Mouse (Mus musculus) limb, embryonic 11.5 days (tissue): ENCODE measurements around the gene Ndufab1. TPM values are rescaled to one million over a fixed set of nuclear protein-coding genes. Genes with fewer than 3 reads are reported as not detected.
A peak's percentile ranks its signal among the peaks of the same experiment; 100 is the strongest.

ENCODE experiments used
- ATAC-seq: fragments of 200-750 bp; cut with Nextera tagmentation; 2 replicates; pipeline ENCODE4 v1.8.0; 2017; ENCODE audit warnings: low read depth; ENCODE audit not compliant: insufficient number of reproducible peaks, low FRiP score, low TSS enrichment
- DNase-seq: peaks from one replicate; pipeline ENCODE4 v3.0.0-alpha.2; 2015; ENCODE audit warnings: low spot score
- H3K27ac ChIP-seq: fragments of 300-500 bp; sonication (generic); replicated peaks from 2 replicates; pipeline ENCODE4 v1.5.1; 2014; ENCODE audit warnings: low read depth, mild to moderate bottlenecking, low read length
- H3K27me3 ChIP-seq: fragments of 300-500 bp; sonication (generic); 2 replicates; pipeline ENCODE4 v1.6.1; 2014; ENCODE audit warnings: mild to moderate bottlenecking, low read length, mixed read lengths; ENCODE audit not compliant: control insufficient read depth, insufficient read depth
- H3K36me3 ChIP-seq: fragments of 300-500 bp; sonication (generic); 2 replicates; pipeline ENCODE4 v1.6.1; 2014; ENCODE audit warnings: mild to moderate bottlenecking, low read length, moderate library complexity, mixed read lengths; ENCODE audit not compliant: control insufficient read depth, insufficient read depth
- H3K4me1 ChIP-seq: fragments of 300-500 bp; sonication (generic); 2 replicates; pipeline ENCODE4 v1.6.1; 2014; ENCODE audit warnings: low read length, mixed read lengths; ENCODE audit not compliant: control insufficient read depth, insufficient read depth
- H3K4me2 ChIP-seq: fragments of 300-500 bp; sonication (generic); 2 replicates; pipeline ENCODE4 v1.6.1; 2014; ENCODE audit warnings: low read depth, mild to moderate bottlenecking, moderate library complexity; ENCODE audit not compliant: severe bottlenecking
- H3K4me3 ChIP-seq: fragments of 300-500 bp; sonication (generic); 2 replicates; pipeline ENCODE4 v1.5.1; 2014; ENCODE audit warnings: low read depth, low read length
- H3K9ac ChIP-seq: fragments of 300-500 bp; sonication (generic); 2 replicates; pipeline ENCODE4 v1.6.1; 2014; ENCODE audit warnings: mild to moderate bottlenecking, low read length
- H3K9me3 ChIP-seq: fragments of 300-500 bp; sonication (generic); 2 replicates; pipeline ENCODE4 v1.6.1; 2016; ENCODE audit warnings: low read length; ENCODE audit not compliant: control insufficient read depth
- WGBS: fragments of 180-500 bp; shearing (Covaris S2); extraction: QIAGEN DNeasy Blood & Tissue Kit; methylation state at CpG from one replicate; pipeline ENCODE4 v1.1.7; 2014; 5-methylcytosine and 5-hydroxymethylcytosine counted together
- polyA plus RNA-seq: library from polyadenylated mRNA; unstranded; fragments of >200 nt; fragmentation: Nextera tagmentation; extraction: Ambion mirVana; gene quantifications from 2 replicates; pipeline ENCODE4 v1.2.1, GENCODE M21; 2014

Ndufab1 gene
- polyA plus RNA-seq = 661 and 703 TPM in 2 replicates

GRCm38 (mm10) chr7:122101747-122102244 is at the start of gene Ndufab1:
Ndufab1 (minus strand) TSS chr7:122101886.
- Histone ChIP-seq H3K36me3 (peaks cover 4% of the 10 kb centered on the region), H3K27ac (no peak within 1 kb of the TSS), H3K9me3 (no peaks in the 10 kb centered on the region), H3K9ac (peak within 1 kb of the TSS; percentile 81), H3K27me3 (no peaks in the 10 kb centered on the region), H3K4me1 (peaks cover 4% of the 10 kb centered on the region), H3K4me3 (peak within 1 kb of the TSS; percentile 74), H3K4me2 (peak within 1 kb of the TSS; percentile 74)
- ATAC-seq = peak; percentile 98
- WGBS = under 1% methylated on average over 28 of the region's 43 CpGs
- DNase-seq = peak; percentile 87

- DNase-seq (no peak), ATAC-seq (no peak)
- Histone ChIP-seq H3K36me3 (peaks cover 10% of the 10 kb centered on the region), H3K9ac (no peak overlapping the region), H3K4me1 (no peaks in the 10 kb centered on the region), H3K4me3 (no peak overlapping the region), H3K27me3 (no peaks in the 10 kb centered on the region), H3K4me2 (no peak overlapping the region), H3K9me3 (no peaks in the 10 kb centered on the region), H3K27ac (no peak overlapping the region)
Measured at GRCm38 (mm10) chr7:122140991-122141390, 39.3 kb upstream of the Ndufab1 start.

GRCm38 (mm10) chr7:122138190-122138589 is 36.5 kb upstream of the Ndufab1 start:
- WGBS = 91% methylated on average over 5 of the region's 5 CpGs
- H3K4me3 ChIP-seq = no peak overlapping the region
- peaks cover 9% of the 10 kb centered on the region for H3K36me3 ChIP-seq
- H3K9me3 ChIP-seq = no peaks in the 10 kb centered on the region
- H3K4me1 ChIP-seq = no peaks in the 10 kb centered on the region
- ATAC-seq (no peak), DNase-seq (no peak)
- no peaks in the 10 kb centered on the region for H3K27me3 ChIP-seq
- H3K4me2 ChIP-seq = no peak overlapping the region
- H3K27ac ChIP-seq = no peak overlapping the region
- H3K9ac ChIP-seq = no peak overlapping the region

GRCm38 (mm10) chr7:122137071-122137470 is 35.4 kb upstream of the Ndufab1 start:
- H3K4me1 ChIP-seq = no peaks in the 10 kb centered on the region
- H3K9ac ChIP-seq = no peak overlapping the region
- DNase-seq (no peak), ATAC-seq (no peak)
- peaks cover 9% of the 10 kb centered on the region for H3K36me3 ChIP-seq
- H3K9me3 ChIP-seq = no peaks in the 10 kb centered on the region
- no peak overlapping the region for H3K27ac ChIP-seq
- no peak overlapping the region for H3K4me3 ChIP-seq
- no peak overlapping the region for H3K4me2 ChIP-seq
- H3K27me3 ChIP-seq = no peaks in the 10 kb centered on the region

GRCm38 (mm10) chr7:122135070-122135469 is 33.4 kb upstream of the Ndufab1 start:
- H3K9ac ChIP-seq = no peak overlapping the region
- peaks cover 9% of the 10 kb centered on the region for H3K36me3 ChIP-seq
- no peak overlapping the region for H3K4me2 ChIP-seq
- WGBS = 73% methylated on average over 10 of the region's 10 CpGs
- DNase-seq = peak; percentile 31
- ATAC-seq = no peak
- no peaks in the 10 kb centered on the region for H3K27me3 ChIP-seq
- H3K4me3 ChIP-seq = no peak overlapping the region
- H3K4me1 ChIP-seq = no peaks in the 10 kb centered on the region
- H3K9me3 ChIP-seq = no peaks in the 10 kb centered on the region
- no peak overlapping the region for H3K27ac ChIP-seq

- no peaks in the 10 kb centered on the region for H3K9me3 ChIP-seq
- peak overlapping the region; percentile 67 for H3K9ac ChIP-seq
- peak overlapping the region; percentile 49 for H3K4me2 ChIP-seq
- ATAC-seq (peak; percentile 31; the same call in 1 of the 2 replicates), DNase-seq (no peak)
- H3K4me1 ChIP-seq = no peaks in the 10 kb centered on the region
- H3K27ac ChIP-seq = no peak overlapping the region
- no peaks in the 10 kb centered on the region for H3K27me3 ChIP-seq
- WGBS = 20% methylated on average over 8 of the region's 8 CpGs
- peak overlapping the region; percentile 81 for H3K4me3 ChIP-seq
- H3K36me3 ChIP-seq = peaks cover 3% of the 10 kb centered on the region; the same call in 1 of the 2 replicates
Measured at GRCm38 (mm10) chr7:122133338-122133625, 31.6 kb upstream of the Ndufab1 start.

GRCm38 (mm10) chr7:122132497-122133337 is 31.0 kb upstream of the Ndufab1 start, which contains the start of the genes Palb2 and Dctn5:
Palb2 (minus strand) TSS chr7:122132985.
Dctn5 (plus strand) TSS chr7:122133041.
- under 1% methylated on average over 54 of the region's 54 CpGs for WGBS

GRCm38 (mm10) chr7:122131834-122132233 is 30.1 kb upstream of the Ndufab1 start:
- no peaks in the 10 kb centered on the region for H3K27me3 ChIP-seq
- H3K4me3 ChIP-seq = peak overlapping the region; percentile 81
- H3K36me3 ChIP-seq = peaks cover 16% of the 10 kb centered on the region
- H3K4me2 ChIP-seq = peak overlapping the region; percentile 57; the same call in 1 of the 2 replicates
- H3K9ac ChIP-seq = no peak overlapping the region
- no peak for DNase-seq
- no peaks in the 10 kb centered on the region for H3K4me1 ChIP-seq
- ATAC-seq = no peak
- H3K27ac ChIP-seq = no peak overlapping the region
- no peaks in the 10 kb centered on the region for H3K9me3 ChIP-seq

More at GRCm38 (mm10) chr7:122132497-122133337, 31.0 kb upstream of the Ndufab1 start, which contains the start of the genes Palb2 and Dctn5:
- H3K9ac ChIP-seq = peak within 1 kb of the TSS; percentile 89
- no peaks in the 10 kb centered on the region for H3K4me1 ChIP-seq
- H3K4me2 ChIP-seq = peak within 1 kb of the TSS; percentile 57
- peak within 1 kb of the TSS; percentile 81 for H3K4me3 ChIP-seq
- H3K9me3 ChIP-seq = no peaks in the 10 kb centered on the region
- peaks cover 7% of the 10 kb centered on the region; the same call in 1 of the 2 replicates for H3K36me3 ChIP-seq
- H3K27me3 ChIP-seq = no peaks in the 10 kb centered on the region
- no peak within 1 kb of the TSS for H3K27ac ChIP-seq
- DNase-seq (peak; percentile 98), ATAC-seq (peak; percentile 93)
